Mouse (Mus musculus): ENCODE data around the gene Krt35.

DNA sequence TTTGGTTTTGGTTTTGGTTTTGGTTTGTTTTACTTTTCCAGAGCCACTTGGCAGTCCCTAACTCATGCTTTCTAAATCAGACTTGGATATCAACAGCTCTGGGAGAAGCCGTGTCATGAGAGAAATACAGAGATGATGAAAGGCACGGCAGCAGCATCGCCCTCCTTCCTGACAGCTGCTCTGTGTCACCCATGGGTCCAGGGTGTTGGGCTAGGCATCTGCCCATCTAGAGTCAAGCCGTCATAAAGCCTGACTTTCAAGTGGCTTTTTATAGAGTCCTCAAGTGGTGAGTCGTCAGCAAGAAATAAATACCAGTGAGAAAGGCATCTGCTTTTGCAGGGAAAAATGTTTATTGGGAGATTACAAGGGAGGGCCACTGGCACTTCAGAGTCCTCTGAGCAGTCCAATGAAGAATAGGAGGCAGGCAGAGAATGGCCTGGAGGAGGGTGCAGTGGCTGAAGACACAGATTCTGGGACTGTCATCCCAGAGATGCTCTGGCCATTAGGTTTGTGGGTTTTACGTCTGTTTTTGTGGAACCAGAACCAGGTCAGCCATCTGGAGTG, 49.7 kb downstream of the Krt35 start:
- TF ChIP-seq E2F4 (IDR thresholded peaks at IDR 0.05; ENCODE audit: borderline replicate concordance, low read depth, low read length) (no peak), HCFC1 (IDR thresholded peaks at IDR 0.05; ENCODE audit: low read depth, low read length) (no peak)
